Mouse (Mus musculus) adrenal gland, adult 2 months (tissue): ENCODE measurements at regions not wholly inside any gene's neighbourhood (a gene's known extent, or its start where the extent isn't known, plus 50 kb on each side); places are given as distances from the start of the nearest gene placed in this dataset.

Experiments
- DNase-seq: peaks from one replicate; pipeline ENCODE4 v3.0.0; 2021

- DNase-seq: no peak
Observed at GRCm38 (mm10) chr19:37754024-37754423, 56.4 kb downstream of the Cyp26a1 start.

- DNase-seq: no peak
Observed at GRCm38 (mm10) chr19:37755372-37755771, 57.8 kb downstream of the Cyp26a1 start.

GRCm38 (mm10) chr19:37769376-37769775 is 71.8 kb downstream of the Cyp26a1 start:
- no peak for DNase-seq

- no peak for DNase-seq
Observed at GRCm38 (mm10) chr19:37771956-37772355, 74.4 kb downstream of the Cyp26a1 start.

- no peak for DNase-seq
Observed at GRCm38 (mm10) chr19:37774551-37774950, 77.0 kb downstream of the Cyp26a1 start.

- DNase-seq: no peak
Observed at GRCm38 (mm10) chr19:37774966-37775365, 77.4 kb downstream of the Cyp26a1 start.

GRCm38 (mm10) chr19:37777961-37778360 is 80.4 kb downstream of the Cyp26a1 start:
- DNase-seq: no peak

- no peak for DNase-seq
Observed at GRCm38 (mm10) chr19:37778568-37778967, 81.0 kb downstream of the Cyp26a1 start.

- no peak for DNase-seq
Observed at GRCm38 (mm10) chr19:37788540-37788939, 90.9 kb downstream of the Cyp26a1 start.

- DNase-seq: no peak
Observed at GRCm38 (mm10) chr19:37789576-37790180, 92.1 kb downstream of the Cyp26a1 start.

GRCm38 (mm10) chr19:37790281-37791073 is 92.9 kb downstream of the Cyp26a1 start:
- no peak for DNase-seq

GRCm38 (mm10) chr19:37793176-37793575 is 95.6 kb downstream of the Cyp26a1 start:
- DNase-seq: no peak

GRCm38 (mm10) chr19:37795552-37796343 is 98.2 kb downstream of the Cyp26a1 start:
- DNase-seq: peak; percentile 4

GRCm38 (mm10) chr19:37800161-37800660 is 102.6 kb downstream of the Cyp26a1 start:
- DNase-seq: no peak

GRCm38 (mm10) chr19:37809666-37810065 is 112.1 kb downstream of the Cyp26a1 start:
- peak; percentile 5 for DNase-seq

- peak; percentile 38 for DNase-seq
Observed at GRCm38 (mm10) chr19:37814089-37815073, 116.8 kb downstream of the Cyp26a1 start.

- no peak for DNase-seq
Observed at GRCm38 (mm10) chr19:37815627-37816026, 118.0 kb downstream of the Cyp26a1 start.

- DNase-seq: no peak
Observed at GRCm38 (mm10) chr19:37821243-37821642, 123.6 kb downstream of the Cyp26a1 start.

- DNase-seq: no peak
Observed at GRCm38 (mm10) chr19:37821671-37822190, 124.1 kb downstream of the Cyp26a1 start.

- no peak for DNase-seq
Observed at GRCm38 (mm10) chr19:37824155-37824554, 126.6 kb downstream of the Cyp26a1 start.

- DNase-seq: no peak
Observed at GRCm38 (mm10) chr19:37831406-37831805, 133.8 kb downstream of the Cyp26a1 start.
